Mouse (Mus musculus): ENCODE measurements around the gene Tti1.

The Tti1 gene

GRCm38 (mm10) chr2:157974604-157975501 is 53.4 kb downstream of the Tti1 start:
- no peak for DNase-seq (ENCODE audit: low spot score in 2 of 2)

- peak in 1 of 2 experiments; percentile 3 for DNase-seq (ENCODE audit: low spot score in 2 of 2)
These were observed 57.6 kb downstream of the Tti1 start for GRCm38 (mm10) chr2:157970669-157971068.

- no peak for DNase-seq (ENCODE audit: low spot score in 2 of 2)
These were observed 58.1 kb downstream of the Tti1 start for GRCm38 (mm10) chr2:157970124-157970523.

GRCm38 (mm10) chr2:157967856-157968255 is 60.4 kb downstream of the Tti1 start:
- no peak for DNase-seq (ENCODE audit: low spot score in 2 of 2)

- no peak for DNase-seq (ENCODE audit: low spot score in 2 of 2)
These were observed 70.5 kb downstream of the Tti1 start for GRCm38 (mm10) chr2:157957707-157958108.

GRCm38 (mm10) chr2:157953978-157954377 is 74.3 kb downstream of the Tti1 start:
- no peak for DNase-seq (ENCODE audit: low spot score in 2 of 2)

GRCm38 (mm10) chr2:157944156-157944893 is 83.9 kb downstream of the Tti1 start:
- DNase-seq (ENCODE audit: low spot score in 2 of 2): no peak

- peak in 1 of 2 experiments; percentile 6 for DNase-seq (ENCODE audit: low spot score in 2 of 2)
These were observed 84.6 kb downstream of the Tti1 start for GRCm38 (mm10) chr2:157943514-157944155.

- DNase-seq (ENCODE audit: low spot score in 2 of 2): no peak
These were observed 87.5 kb downstream of the Tti1 start for GRCm38 (mm10) chr2:157940586-157941185.

- no peak for DNase-seq (ENCODE audit: low spot score in 2 of 2)
These were observed 91.6 kb downstream of the Tti1 start for GRCm38 (mm10) chr2:157936676-157937075.

- no peak for DNase-seq (ENCODE audit: low spot score in 2 of 2)
These were observed 92.6 kb downstream of the Tti1 start for GRCm38 (mm10) chr2:157935444-157936171.

GRCm38 (mm10) chr2:157932655-157933054 is 95.6 kb downstream of the Tti1 start:
- DNase-seq (ENCODE audit: low spot score in 2 of 2): no peak

Data from spleen, postnatal 14 days (tissue).